Mouse (Mus musculus): ENCODE data around the gene Ifi205. TPM values are rescaled to one million over a fixed set of nuclear protein-coding genes. Genes with fewer than 3 reads are reported as not detected.
"Not testable (repeated sequence)": the region's sequence is repeated elsewhere in the genome, so short reads cannot be mapped to it uniquely, and the experiment has no call there.

Ifi205 gene
- not detected for total RNA-seq (2021)

DNA sequence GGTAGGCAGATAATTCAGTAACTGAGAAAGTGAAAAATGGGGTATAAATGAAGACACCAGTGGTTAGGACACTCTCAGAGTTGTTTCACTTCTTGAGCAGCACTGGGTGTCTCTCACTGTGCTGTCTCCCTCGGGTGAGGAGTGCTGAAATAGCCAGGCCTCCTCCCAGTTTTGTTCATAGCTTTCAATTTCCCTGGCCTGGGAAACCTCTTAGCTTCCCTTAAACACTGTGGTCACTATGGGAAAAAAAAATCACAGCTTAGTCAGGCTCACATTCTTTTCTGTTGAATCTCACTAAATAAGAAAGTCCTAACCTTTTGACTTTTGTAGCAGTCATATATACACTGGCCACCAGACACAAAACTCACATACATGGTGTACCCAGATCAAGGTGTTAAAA is at the start of gene Ifi205:
TSS of gene Ifi205 (minus strand) at position 113 of the 400 bp plus-strand sequence.
- intact Hi-C loops (cut with DNase I), result no loop called here
- no peak for DNase-seq (ENCODE audit: low spot score in 2 of 2)

DNA sequence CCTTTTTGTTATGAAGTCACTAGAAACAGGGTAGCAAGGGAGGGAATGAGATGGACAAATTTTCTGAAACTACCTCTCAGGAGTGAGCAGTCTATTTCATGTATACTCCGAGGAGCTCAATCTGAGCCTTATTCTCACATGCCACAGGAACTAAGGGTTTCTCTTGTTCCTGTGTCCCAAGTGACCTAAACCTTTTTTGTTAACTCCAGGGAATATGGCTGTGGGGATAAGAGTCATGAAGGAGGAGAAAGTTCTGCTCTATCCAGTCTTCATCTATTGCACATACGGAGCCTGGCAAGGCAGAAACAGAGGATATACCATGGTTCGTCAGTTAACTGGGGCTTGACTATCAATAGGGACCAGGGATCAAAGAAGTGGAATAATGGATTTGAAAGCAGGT is 34.7 kb upstream of the Ifi205 start, which contains the start of gene Olfr430:
TSS of gene Olfr430 (plus strand) at position 301 of the 400 bp plus-strand sequence.
- no peak for DNase-seq (ENCODE audit: low spot score in 2 of 2)
- intact Hi-C loops (cut with DNase I), result no loop called here

DNA sequence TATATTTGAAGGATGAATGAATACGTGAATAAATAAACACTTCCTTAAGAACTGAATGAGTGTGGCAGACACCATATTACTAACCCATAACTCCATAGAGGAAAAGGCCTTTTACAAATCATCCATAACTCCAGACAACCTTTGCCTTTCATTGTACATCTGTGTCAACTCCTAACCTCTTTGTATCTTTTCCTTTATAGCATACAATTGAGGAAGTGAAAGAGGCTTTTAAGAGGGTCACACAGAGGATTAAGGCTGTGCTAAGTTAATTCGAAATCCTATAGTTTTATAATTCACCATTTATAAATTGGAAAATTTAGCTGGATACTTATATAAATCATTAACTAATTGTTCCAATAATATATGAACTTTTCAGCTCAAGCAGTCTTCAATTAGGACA is 23.6 kb upstream of the Ifi205 start:
- no peak for DNase-seq (ENCODE audit: low spot score in 2 of 2)
- intact Hi-C loops (cut with DNase I), result no loop called here

DNA sequence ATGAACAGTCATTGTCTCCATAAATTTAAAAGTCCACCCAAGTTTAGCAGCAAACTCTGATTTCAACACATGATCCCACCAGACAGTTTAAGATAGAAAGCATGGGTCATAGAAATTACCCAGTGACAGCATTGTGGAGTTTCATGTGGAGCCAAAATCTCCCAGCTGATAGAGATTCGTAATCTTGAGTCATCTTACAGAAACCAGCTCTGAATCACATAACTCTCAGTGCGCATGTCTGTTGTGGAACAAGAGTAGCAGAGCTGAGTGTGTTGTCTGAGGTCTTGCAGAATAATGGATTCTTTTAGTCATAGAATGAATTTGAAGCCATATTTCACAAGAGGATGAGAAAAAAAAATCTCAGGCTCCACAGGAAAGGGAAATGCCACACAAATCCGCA is 21.4 kb upstream of the Ifi205 start:
- intact Hi-C loops (cut with DNase I), result no loop called here
- DNase-seq (ENCODE audit: low spot score in 2 of 2), result no peak

DNA sequence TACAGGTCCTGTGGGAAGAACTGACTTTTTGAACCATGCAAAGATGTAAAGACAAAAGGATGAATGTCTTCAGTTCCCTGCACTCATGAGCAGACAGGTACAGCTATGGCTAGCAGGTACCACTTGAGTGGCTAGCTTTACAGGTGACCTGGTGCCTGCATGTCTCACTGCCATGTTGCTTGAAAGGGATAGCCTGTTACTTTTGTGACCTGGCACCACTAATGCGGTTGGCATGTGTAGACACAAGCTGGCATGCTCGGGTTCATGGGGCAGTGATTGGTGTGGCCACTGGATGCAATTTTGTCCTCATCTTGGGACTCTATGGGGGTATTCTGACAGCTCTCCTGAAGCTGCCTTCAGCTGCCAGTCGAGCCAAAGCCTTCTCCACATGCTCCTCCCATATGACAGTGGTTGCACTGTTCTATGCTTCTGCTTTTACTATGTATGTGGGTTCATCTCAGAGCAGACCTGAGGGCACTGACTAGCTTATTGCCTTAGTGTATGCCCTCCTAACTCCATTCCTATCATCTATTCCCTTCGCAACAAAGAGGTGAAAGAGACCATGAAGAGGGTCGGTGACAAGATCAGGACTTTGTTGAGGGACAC is 20.4 kb upstream of the Ifi205 start:
- intact Hi-C loops (cut with DNase I), result no loop called here
- DNase-seq (ENCODE audit: low spot score in 2 of 2), result no peak

DNA sequence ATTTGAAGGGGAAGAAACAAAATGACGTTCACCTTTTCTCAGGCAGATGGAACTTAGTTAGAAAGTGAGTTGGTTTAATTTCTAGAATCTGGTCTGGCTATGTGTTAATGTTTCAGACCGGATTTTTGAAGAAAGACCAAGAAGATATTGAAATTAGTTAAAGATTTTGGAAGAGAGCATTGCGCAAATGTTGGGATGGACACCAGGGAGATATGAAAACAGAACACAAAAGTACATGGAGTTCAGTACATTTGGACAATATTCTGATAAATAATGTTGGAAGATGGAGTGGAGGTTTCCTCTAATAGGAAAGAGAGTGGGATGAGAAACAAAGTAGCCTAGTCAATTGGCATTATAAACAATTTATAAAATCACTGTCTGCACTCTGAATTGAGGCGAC is 19.9 kb upstream of the Ifi205 start:
- intact Hi-C loops (cut with DNase I), result no loop called here
- no peak for DNase-seq (ENCODE audit: low spot score in 2 of 2)

DNA sequence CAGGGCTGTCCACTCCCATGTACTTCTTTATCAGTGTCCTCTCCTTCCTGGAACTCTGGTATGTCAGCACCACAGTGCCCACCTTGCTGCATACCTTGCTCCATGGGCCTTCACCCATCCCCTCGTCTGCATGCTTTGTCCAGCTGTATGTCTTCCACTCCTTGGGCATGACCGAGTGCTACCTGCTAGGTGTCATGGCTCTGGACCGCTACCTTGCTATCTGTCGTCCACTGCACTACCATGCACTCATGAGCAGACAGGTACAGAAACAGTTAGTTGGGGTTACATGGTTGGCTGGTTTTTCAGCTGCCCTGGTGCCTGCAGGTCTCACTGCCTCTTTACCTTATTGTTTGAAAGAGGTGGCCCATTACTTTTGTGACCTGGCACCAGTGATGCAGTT is 18.9 kb upstream of the Ifi205 start:
- DNase-seq (ENCODE audit: low spot score in 2 of 2), result no peak
- intact Hi-C loops (cut with DNase I), result no loop called here

DNA sequence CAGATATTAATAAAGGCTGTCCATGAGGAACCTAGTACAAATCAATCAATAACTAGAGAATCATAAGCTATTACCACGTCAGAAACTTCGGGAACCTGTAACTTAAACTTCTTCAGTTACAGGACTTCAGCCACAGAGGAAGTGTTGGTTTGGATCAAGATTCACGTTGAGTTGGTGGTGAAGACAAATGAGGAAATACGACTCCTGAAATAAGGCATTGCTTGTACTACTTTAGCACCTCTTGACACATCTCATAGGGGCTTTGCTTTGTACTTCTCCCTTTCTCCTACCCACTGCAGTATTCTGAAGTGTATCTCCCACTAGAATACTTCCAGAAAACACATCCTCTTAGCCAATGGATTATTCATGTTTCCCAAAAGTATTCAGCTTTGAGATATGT is 17.7 kb upstream of the Ifi205 start:
- intact Hi-C loops (cut with DNase I); DNase-seq (ENCODE audit: low spot score in 2 of 2): not testable (repeated sequence)

DNA sequence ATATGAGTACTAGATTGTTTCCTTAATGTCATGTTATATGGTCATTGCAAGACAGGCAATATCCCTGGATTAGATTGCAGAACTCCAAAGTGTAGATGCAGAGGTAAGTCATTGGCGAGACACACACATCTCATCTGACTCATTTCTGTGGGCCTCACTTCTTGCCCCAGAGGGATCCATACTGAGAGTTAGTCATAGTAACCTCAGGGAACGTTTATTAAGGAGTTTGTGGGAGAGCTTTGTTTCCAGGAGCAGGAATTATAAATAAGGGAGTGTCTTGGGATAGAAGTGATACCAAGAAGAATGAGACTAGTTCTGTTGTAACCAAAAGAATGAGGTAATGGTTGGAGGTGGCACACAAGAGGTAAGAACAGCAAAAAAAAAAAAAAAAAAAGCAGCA is 17.3 kb upstream of the Ifi205 start, which contains the start of gene Olfr432:
TSS of gene Olfr432 (plus strand) at position 313 of the 400 bp plus-strand sequence.
- DNase-seq (ENCODE audit: low spot score in 2 of 2), result no peak
- intact Hi-C loops (cut with DNase I), result no loop called here

DNA sequence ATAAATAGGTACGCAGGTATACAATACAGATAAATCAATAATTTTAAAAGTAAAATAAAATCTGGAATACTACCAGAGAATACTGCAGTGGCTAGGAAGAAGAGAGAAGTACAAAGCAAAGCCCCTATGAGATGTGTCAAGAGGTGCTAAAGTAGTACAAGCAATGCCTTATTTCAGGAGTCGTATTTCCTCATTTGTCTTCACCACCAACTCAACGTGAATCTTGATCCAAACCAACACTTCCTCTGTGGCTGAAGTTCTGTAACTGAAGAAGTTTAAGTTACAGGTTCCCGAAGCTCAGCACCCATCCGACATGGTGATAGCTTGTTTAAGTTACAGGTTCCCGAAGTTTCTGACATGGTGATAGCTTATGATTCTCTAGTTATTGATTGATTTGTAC is 16.6 kb upstream of the Ifi205 start:
- DNase-seq (ENCODE audit: low spot score in 2 of 2); intact Hi-C loops (cut with DNase I): not testable (repeated sequence)

DNA sequence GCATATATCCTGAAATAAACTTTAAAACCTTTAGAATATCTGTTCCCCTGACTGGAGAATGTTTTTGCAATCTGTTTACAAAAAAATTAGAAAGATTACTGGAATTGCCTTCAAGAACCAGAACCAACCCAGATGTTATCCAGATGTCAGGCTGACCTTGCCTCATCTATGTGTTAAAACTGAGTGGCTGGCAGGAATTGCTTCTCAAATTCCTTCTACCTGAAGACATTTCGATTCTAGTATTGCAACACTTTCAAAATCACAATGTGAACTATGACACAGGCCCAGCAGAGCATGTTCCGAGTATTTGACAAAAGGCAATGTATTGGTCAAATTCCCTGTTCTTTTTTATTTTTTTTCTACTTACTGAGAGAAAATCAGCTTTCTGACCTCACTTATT is 12.8 kb upstream of the Ifi205 start:
- DNase-seq (ENCODE audit: low spot score in 2 of 2), result no peak
- intact Hi-C loops (cut with DNase I), result no loop called here

DNA sequence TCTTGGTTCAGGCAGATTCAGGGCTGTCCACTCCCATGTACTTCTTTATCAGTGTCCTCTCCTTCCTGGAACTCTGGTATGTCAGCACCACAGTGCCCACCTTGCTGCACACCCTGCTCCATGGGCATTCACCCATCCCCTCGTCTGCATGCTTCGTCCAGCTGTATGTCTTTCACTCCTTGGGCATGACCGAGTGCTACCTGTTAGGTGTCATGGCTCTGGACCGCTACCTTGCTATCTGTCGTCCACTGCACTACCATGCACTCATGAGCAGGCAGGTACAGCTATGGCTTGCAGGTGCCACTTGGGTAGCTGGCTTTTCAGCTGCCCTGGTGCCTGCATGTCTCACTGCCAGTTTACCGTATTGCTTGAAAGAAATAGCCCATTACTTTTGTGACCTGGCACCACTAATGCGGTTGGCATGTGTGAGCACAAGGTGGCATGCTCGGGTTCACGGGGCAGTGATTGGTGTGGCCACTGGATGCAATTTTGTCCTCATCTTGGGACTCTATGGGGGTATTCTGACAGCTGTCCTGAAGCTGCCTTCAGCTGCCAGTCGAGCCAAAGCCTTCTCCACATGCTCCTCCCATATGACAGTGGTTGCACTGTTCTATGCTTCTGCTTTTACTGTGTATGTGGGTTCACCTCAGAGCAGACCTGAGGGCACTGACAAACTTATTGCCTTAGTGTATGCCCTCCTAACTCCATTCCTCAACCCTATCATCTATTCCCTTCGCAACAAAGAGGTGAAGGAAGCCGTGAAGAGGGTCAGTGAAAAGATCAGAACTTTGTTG is 10.7 kb upstream of the Ifi205 start:
- DNase-seq (ENCODE audit: low spot score in 2 of 2); intact Hi-C loops (cut with DNase I): not testable (repeated sequence)

DNA sequence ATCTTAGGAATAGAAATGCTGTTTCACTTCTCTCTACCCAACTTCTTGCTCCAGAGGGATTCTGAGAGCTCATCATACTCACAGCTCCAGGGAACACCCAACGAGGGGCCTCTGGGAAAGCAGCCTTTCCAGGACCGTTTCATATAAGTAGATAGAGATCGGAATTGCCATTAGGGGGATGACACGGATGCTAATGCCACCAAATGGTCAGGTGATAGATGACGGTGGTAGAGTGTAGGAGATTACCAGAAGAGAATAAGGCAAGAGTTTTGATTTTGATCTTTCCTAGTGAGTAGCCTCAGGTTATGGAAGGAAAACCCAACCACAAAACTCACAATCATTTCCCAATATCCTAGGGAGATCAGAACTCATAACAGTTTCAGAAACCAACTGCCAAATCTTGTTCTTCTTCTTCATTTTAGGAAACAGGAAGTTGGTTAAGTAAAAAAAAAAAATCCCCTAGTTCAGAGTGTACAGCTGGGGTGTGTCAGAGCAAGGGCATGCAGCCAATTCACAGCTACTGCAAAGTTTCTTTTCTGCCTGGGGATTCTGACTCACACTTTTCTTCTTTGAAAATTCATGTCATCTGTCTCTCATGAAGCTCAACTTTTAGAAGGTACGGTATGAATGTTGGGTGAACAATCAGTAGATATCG is 9.0 kb upstream of the Ifi205 start, which contains the start of gene Olfr433:
TSS of gene Olfr433 (plus strand) at position 183 of the 655 bp plus-strand sequence.
- intact Hi-C loops (cut with DNase I), result no loop called here
- peak in 1 of 2 experiments; percentile 13 for DNase-seq (ENCODE audit: low spot score in 2 of 2)

DNA sequence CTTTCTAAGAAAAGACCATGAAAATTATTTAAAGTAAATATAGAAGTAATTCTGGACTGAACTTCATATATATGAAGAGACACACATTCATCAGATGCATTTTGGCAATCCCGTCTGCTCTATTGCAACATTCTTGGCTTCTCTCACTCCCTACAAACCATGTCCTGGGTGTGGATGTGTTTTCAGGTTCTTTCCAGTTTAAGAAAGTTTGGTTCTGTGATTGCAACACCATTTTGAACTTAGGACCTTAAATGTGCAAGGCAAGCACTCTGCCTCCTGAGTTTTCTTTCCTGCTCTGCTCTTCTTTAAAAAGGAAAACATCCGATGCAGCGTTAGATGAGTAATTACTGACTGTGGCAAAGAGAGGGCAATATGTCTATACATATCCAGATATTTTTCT is 6.9 kb upstream of the Ifi205 start:
- intact Hi-C loops (cut with DNase I), result no loop called here

DNA sequence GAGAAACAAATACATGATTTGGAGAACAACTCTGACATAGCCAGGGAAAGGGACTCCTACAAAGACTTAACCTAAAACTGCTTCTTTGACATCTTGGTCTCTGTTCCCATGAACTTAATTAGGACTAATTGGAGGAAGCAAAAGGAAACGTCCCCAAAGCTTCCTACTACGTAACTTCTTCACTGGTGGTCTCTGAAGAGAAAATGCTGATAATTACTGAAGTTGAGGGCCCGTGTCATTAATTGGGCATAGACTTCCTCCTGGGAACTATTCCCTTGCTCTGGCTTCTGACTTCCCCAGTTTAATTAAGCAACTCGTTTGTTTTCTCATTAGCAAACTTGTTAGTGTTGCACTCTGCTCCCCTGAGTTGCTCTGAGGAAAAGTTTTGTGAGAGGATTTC is 4.2 kb upstream of the Ifi205 start:
- intact Hi-C loops (cut with DNase I), result no loop called here
- DNase-seq (ENCODE audit: low spot score in 2 of 2), result no peak

More for the DNA sequence above, 6.9 kb upstream of the Ifi205 start:
- DNase-seq (ENCODE audit: low spot score in 2 of 2), result no peak

DNA sequence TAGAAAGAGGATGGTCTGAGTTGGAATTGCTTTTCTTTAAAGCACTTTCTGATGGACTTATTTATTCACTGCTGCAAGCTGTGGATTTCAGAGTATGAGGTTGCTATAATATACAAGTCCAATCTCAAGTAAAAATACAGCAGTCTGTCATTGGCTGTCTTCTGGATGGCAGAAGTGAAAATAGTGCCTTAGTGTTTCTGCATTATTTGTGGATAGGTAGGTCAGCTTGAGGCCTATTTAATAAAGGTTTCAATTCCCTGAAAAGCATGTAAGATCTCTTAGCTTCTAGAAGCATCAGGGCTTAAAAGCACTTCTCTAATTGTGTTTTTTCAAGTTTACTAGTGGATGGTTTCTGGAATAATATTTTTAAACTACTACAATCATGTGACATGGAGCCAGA is 24.6 kb downstream of the Ifi205 start:
- DNase-seq (ENCODE audit: low spot score in 2 of 2); intact Hi-C loops (cut with DNase I): not testable (repeated sequence)

DNA sequence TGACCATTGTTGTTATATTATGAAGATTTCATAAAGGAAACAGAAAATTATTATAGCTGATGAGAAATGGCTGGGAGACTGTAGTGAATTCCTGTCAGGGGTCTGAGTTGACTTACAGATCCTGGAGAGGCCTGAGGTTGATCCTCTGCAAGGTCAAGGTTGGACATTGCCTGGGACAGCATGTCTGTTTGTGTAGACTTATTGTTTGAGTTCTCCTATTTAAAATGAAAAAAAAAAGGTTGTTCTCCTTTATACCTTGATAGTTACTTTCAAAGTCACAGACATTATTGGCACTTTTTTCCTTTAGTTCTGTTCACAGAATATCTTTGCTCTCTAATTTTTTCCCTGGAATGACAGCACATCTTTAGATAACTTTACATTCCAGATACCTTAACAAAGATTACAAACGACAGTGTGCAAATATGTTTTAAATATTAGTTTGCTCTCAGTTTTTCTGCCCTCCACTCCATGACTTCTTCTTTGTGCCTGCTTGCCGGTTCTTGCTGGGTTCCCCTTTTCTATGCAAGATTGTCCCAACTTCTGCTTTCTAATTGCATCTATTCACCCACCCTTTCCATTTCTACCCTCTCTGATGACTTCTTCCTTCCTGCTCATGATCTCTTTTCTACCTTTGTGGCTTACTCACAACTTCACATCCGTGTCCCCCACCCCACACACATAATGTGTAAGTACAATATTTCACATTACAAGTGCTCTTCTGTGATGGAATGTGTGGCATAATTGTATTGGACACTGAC is 27.1 kb downstream of the Ifi205 start:
- DNase-seq (ENCODE audit: low spot score in 2 of 2); intact Hi-C loops (cut with DNase I): not testable (repeated sequence)

DNA sequence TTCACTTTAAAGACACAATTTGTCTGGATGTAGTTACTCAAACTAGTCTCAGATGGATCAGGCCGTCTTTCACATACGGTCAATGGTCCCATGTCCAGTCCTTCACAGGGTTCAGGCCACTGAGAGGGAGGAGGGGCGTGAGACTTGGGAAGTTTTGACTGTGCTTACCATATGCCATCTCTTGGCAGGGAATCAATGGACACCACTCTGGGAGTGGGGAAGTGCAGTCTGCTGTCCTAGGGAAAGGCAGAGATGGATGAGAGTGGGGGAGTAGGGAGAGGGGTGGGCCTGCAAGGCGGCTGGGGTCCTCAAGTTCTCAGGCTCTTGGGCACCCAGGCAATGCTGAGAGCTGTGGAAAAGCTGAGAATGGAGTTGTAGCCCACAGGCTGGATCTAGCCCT is 36.6 kb downstream of the Ifi205 start:
- intact Hi-C loops (cut with DNase I), result no loop called here
- DNase-seq (ENCODE audit: low spot score in 2 of 2), result no peak

DNA sequence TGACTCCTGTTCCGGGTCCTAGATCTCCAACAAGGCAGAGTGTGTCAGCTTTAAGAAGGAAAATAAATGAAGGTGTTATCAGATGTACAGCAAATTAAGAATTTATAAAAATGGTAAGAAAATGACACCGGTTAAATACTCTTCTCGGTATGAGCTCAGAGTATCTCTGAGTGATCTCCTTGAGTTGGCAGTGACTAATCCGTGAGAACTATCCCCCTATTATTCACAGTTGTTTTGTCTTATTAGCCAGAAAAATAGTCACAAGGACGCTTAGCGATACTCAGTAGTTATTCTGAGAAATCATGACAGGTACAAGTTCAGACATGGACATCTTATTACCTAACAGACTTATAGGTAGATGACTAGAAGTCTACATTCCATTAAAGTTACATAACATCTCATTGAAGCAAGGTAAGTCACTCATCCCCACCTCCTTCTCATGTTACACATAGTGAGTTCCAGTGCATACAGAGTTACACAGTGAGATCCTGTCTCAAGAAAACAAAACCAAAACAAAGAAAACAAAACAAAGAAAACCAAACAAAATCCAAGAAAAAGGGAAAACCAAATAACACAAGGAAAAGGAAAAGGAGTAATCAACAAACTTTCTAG is 48.8 kb downstream of the Ifi205 start, which contains the start of gene Ifi202b:
TSS of gene Ifi202b (minus strand) at position 51 of the 612 bp plus-strand sequence.
- DNase-seq (ENCODE audit: low spot score in 2 of 2); intact Hi-C loops (cut with DNase I): not testable (repeated sequence)
